Mouse (Mus musculus) limb, embryonic 13.5 days (tissue): ENCODE measurements at regions not wholly inside any gene's neighbourhood (a gene's known extent, or its start where the extent isn't known, plus 50 kb on each side); places are given as distances from the start of the nearest gene placed in this dataset. TPM values are rescaled to one million over a fixed set of nuclear protein-coding genes. Genes with fewer than 3 reads are reported as not detected.

Source experiments
- microRNA-seq: library from miRNA; unstranded; fragments of <30 nt; microRNA quantifications from one replicate; pipeline ENCODE4, GENCODE M21; 2016

Small RNA genes in the stretch of these regions (microRNA-seq; reads per million reads assigned to microRNA genes)
- gene Gm22401, result not detected
